Mouse (Mus musculus): ENCODE results near the gene Zfpm1.

GRCm38 (mm10) chr8:122301081-122301480 is 19.1 kb downstream of the Zfpm1 start:
- TF ChIP-seq CTCF (IDR thresholded peaks at IDR 0.05; ENCODE audit: extremely low read depth, insufficient read depth, insufficient read length, insufficient replicate concordance) (no peak), POLR2A (IDR thresholded peaks at IDR 0.05; ENCODE audit: low read depth, low read length) (no peak)
